Mouse (Mus musculus): Measurements from ENCODE around the gene Cpt1a. TPM values are rescaled to one million over a fixed set of nuclear protein-coding genes. Genes with fewer than 3 reads are reported as not detected.

Cpt1a gene
- total RNA-seq, 2 experiments from 2014 or later, result 20.5 to 23.3 TPM

GRCm38 (mm10) chr19:3429156-3429816 lies 107.2 kb downstream of the Cpt1a start:
- no peak for DNase-seq

- no peak for DNase-seq
These were observed 108.9 kb downstream of the Cpt1a start for GRCm38 (mm10) chr19:3431066-3431465.

GRCm38 (mm10) chr19:3431969-3432368 lies 109.8 kb downstream of the Cpt1a start:
- no peak for DNase-seq

DNA sequence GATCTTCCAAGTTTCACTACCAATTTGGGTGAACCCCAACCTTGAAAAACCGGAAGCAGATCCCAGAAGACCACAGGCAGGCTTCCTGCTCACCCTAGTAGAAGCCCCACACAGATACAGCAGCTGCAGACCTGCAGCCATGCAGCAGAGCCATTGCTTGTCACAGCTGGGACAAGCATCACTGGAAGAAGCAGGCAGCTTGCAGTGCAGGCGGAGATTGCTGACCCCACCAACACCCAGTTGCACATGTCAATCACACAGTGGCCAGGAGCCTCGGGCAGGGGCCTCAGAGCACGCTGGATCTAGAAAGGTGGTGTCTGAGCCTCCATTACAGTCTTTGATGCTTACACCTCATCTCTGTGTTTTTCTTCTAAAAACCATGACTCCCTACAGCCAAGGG lies 112.0 kb downstream of the Cpt1a start:
- DNase-seq, result no peak

DNA sequence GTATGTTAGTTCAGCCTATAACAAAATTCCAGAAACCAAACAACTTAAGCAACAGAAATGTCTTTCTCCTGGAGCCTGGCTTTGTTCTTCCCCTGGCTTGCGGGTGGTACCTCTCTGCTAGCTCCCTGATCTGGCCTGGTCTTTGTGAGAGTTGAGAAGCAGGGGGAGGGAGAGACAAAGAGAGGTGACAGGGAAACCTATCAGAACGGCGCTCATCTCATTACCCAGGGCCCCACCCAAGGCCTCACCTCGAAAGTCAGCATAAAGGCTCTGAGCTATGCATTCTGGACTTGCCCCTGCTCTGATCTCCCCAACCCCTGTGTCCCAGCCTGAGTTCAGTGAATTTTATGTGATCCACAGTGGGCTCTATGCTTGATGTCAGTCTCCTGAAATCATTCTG lies 112.5 kb downstream of the Cpt1a start:
- no peak for DNase-seq

Small RNAs within 50 kb of the gene (microRNA-seq; reads per million reads assigned to microRNA genes)
- 0 to 0.30 reads per million in 2 experiments for gene Mir6984

Other genes with a start within 250 kb of the Cpt1a start
- 10 to 100 TPM; 50.8 to 52.3 TPM for gene Mrpl21, start 39.4 kb upstream of the Cpt1a start, total RNA-seq (2021)
- 10 to 100 TPM in 1 of 2 experiments, 1 to 10 TPM in 1; 9.0 to 10.2 TPM for gene Ighmbp2, start 39.3 kb upstream of the Cpt1a start, total RNA-seq (2021)
- under 1 TPM; 0.18 to 0.52 TPM for gene Tesmin, start 66.5 kb downstream of the Cpt1a start, total RNA-seq (2021)
- gene Gal, start 92.2 kb downstream of the Cpt1a start, total RNA-seq (2021), result 1 to 10 TPM; 1.0 to 1.1 TPM

Measured in layer of hippocampus, postnatal 36 days (tissue).